15 mouse cellular contexts compared by ENCODE assay signal in genomic region chr2:34135316-34135715, GRCm38 (mm10).
"Had no signal": no experiment of that assay in that cellular context is flagged by ENCODE, and none has a peak within 500 bp of the region (broad histone marks: within the 10 kb centered on the region; RNA-seq: fewer than 3 reads in every experiment).

No protein-coding gene starts in this region.

- H3K36me3 ChIP-seq: kidney, embryonic 15.5 days; limb, embryonic 12.5 days; liver, embryonic 13.5 days; lung, embryonic 15.5 days; midbrain, embryonic 12.5 days; neural tube, embryonic 12.5 days had no signal

- H3K27me3 ChIP-seq: kidney, embryonic 15.5 days; limb, embryonic 12.5 days; liver, embryonic 13.5 days; lung, embryonic 15.5 days; neural tube, embryonic 12.5 days had no signal

- ATAC-seq: liver, postnatal 0 days had no signal

- H3K4me3 ChIP-seq: kidney, embryonic 15.5 days; limb, embryonic 12.5 days; liver, embryonic 13.5 days; lung, embryonic 15.5 days; megakaryocyte, embryonic 14.5 days; midbrain, embryonic 12.5 days; neural tube, embryonic 12.5 days had no signal

- H3K4me2 ChIP-seq: kidney, embryonic 15.5 days; limb, embryonic 12.5 days; liver, embryonic 13.5 days; lung, embryonic 15.5 days; midbrain, embryonic 12.5 days; neural tube, embryonic 12.5 days had no signal

- H3K9me3 ChIP-seq: kidney, embryonic 15.5 days; limb, embryonic 12.5 days; liver, embryonic 13.5 days; lung, embryonic 15.5 days; midbrain, embryonic 12.5 days; neural tube, embryonic 12.5 days had no signal

- H3K9ac ChIP-seq: kidney, embryonic 15.5 days; limb, embryonic 12.5 days; liver, embryonic 13.5 days; liver, postnatal 0 days; lung, embryonic 15.5 days; midbrain, embryonic 12.5 days; neural tube, embryonic 12.5 days had no signal

- DNase-seq: kidney, adult 2 months; kidney, postnatal 14 days; liver; liver, embryonic 13.5 days; liver, postnatal 0 days; lung, postnatal 14 days; right cerebral cortex, postnatal 14 days; thymus, postnatal 36 days had no signal

- H3K4me1 ChIP-seq: kidney, embryonic 15.5 days; liver, embryonic 13.5 days; lung, embryonic 15.5 days; neural tube, embryonic 12.5 days had no signal

- H3K27ac ChIP-seq: kidney, embryonic 15.5 days; limb, embryonic 12.5 days; liver, embryonic 13.5 days; lung, embryonic 15.5 days; macrophage; midbrain, embryonic 12.5 days; neural tube, embryonic 12.5 days had no signal
